Mouse (Mus musculus): Measurements from ENCODE around the gene Sh2d7. TPM values are rescaled to one million over a fixed set of nuclear protein-coding genes. Genes with fewer than 3 reads are reported as not detected.
A peak's percentile ranks its signal among the peaks of the same experiment; 100 is the strongest.
"Not testable (repeated sequence)": the region's sequence is repeated elsewhere in the genome, so short reads cannot be mapped to it uniquely, and the experiment has no call there.

Gene Sh2d7
- total RNA-seq, 2 experiments from 2014 or later = 0.10 TPM; not detected in 1

GRCm38 (mm10) chr9:54544212-54544953, 5.6 kb downstream of the Sh2d7 start:
- DNase-seq (ENCODE audit: low spot score in 2 of 2) = no peak

- no peak for DNase-seq (ENCODE audit: low spot score in 2 of 2)
These were observed 6.2 kb downstream of the Sh2d7 start for GRCm38 (mm10) chr9:54544954-54545315.

GRCm38 (mm10) chr9:54547536-54547935, 8.8 kb downstream of the Sh2d7 start:
- peak; percentile 22 to 59 for DNase-seq (ENCODE audit: low spot score in 2 of 2)

- no peak for DNase-seq (ENCODE audit: low spot score in 2 of 2)
These were observed 10.6 kb downstream of the Sh2d7 start for GRCm38 (mm10) chr9:54549433-54549832.

GRCm38 (mm10) chr9:54552409-54552808, 13.6 kb downstream of the Sh2d7 start:
- peak in 1 of 2 experiments; percentile 46 for DNase-seq (ENCODE audit: low spot score in 2 of 2)

GRCm38 (mm10) chr9:54555044-54555443, 16.3 kb downstream of the Sh2d7 start:
- DNase-seq (ENCODE audit: low spot score in 2 of 2) = no peak

GRCm38 (mm10) chr9:54558731-54559130, 19.9 kb downstream of the Sh2d7 start:
- DNase-seq (ENCODE audit: low spot score in 2 of 2) = no peak

- peak; percentile 37 to 77 for DNase-seq (ENCODE audit: low spot score in 2 of 2)
These were observed 21.1 kb downstream of the Sh2d7 start, which contains the start of gene Cib2 for GRCm38 (mm10) chr9:54559771-54560471. Gene Cib2 (minus strand): TSS chr9:54560218.

GRCm38 (mm10) chr9:54560831-54561601, 22.2 kb downstream of the Sh2d7 start:
- no peak for DNase-seq (ENCODE audit: low spot score in 2 of 2)

- no peak for DNase-seq (ENCODE audit: low spot score in 2 of 2)
These were observed 28.2 kb downstream of the Sh2d7 start for GRCm38 (mm10) chr9:54566958-54567357.

- DNase-seq (ENCODE audit: low spot score in 2 of 2) = no peak
These were observed 29.9 kb downstream of the Sh2d7 start for GRCm38 (mm10) chr9:54568732-54569131.

- DNase-seq (ENCODE audit: low spot score in 2 of 2) = no peak
These were observed 32.5 kb downstream of the Sh2d7 start for GRCm38 (mm10) chr9:54571130-54571839.

GRCm38 (mm10) chr9:54583712-54584111, 44.9 kb downstream of the Sh2d7 start:
- DNase-seq (ENCODE audit: low spot score in 2 of 2) = no peak

GRCm38 (mm10) chr9:54584127-54584526, 45.3 kb downstream of the Sh2d7 start:
- not testable (repeated sequence) for DNase-seq (ENCODE audit: low spot score in 2 of 2)

- no peak for DNase-seq (ENCODE audit: low spot score in 2 of 2)
These were observed 47.0 kb downstream of the Sh2d7 start for GRCm38 (mm10) chr9:54585839-54586198.

GRCm38 (mm10) chr9:54586199-54587061, 47.6 kb downstream of the Sh2d7 start, which contains the start of gene Idh3a:
Gene Idh3a (plus strand): TSS chr9:54586334.
- DNase-seq (ENCODE audit: low spot score in 2 of 2) = peak; percentile 96 to 97

- no peak for DNase-seq (ENCODE audit: low spot score in 2 of 2)
These were observed 49.1 kb downstream of the Sh2d7 start for GRCm38 (mm10) chr9:54587863-54588262.

- not testable (repeated sequence) for DNase-seq (ENCODE audit: low spot score in 2 of 2)
These were observed 54.9 kb downstream of the Sh2d7 start for GRCm38 (mm10) chr9:54593652-54594051.

Measured in layer of hippocampus, adult 18-20 months (tissue).